Mouse (Mus musculus): ENCODE results near the gene Ngly1. TPM values are rescaled to one million over a fixed set of nuclear protein-coding genes. Genes with fewer than 3 reads are reported as not detected.

Gene Ngly1
- total RNA-seq, 1 experiment = 6.9 TPM

- Histone ChIP-seq H3K9ac (ENCODE audit: insufficient read depth, low read depth, low read length, poor library complexity, severe bottlenecking) (no peak overlapping the region), H3K27ac (ENCODE audit: insufficient read depth, low read depth, low read length, poor library complexity, severe bottlenecking) (no peak overlapping the region), H3K4me1 (ENCODE audit: control insufficient read depth in 2 of 2, insufficient read depth in 2 of 2, low read length in 2 of 2, poor library complexity in 1 of 2) (peaks cover 5 to 11% of the 10 kb centered on the region in 2 experiments), H3K36me3 (ENCODE audit: control insufficient read depth, insufficient read depth, low read length, poor library complexity, severe bottlenecking) (no peaks in the 10 kb centered on the region), H3K9me3 (ENCODE audit: control insufficient read depth, insufficient read depth, low read depth, low read length) (no peaks in the 10 kb centered on the region), H3K4me3 (ENCODE audit: insufficient read depth in 1 of 2, low read depth in 1 of 2, low read length in 2 of 2, poor library complexity in 1 of 2, severe bottlenecking in 1 of 2) (no peak overlapping the region)
- in situ Hi-C loops (cut with MboI; ENCODE audit: low sequenced_read_pairs in 2 of 2, unreplicated experiment in 2 of 2) = no loop called here
- TF ChIP-seq CHD2 (IDR thresholded peaks at IDR 0.05; ENCODE audit: low read depth, low read length) (no peak), ZC3H11A (IDR thresholded peaks at IDR 0.05; ENCODE audit: borderline replicate concordance, low read depth, low read length) (no peak), MAFK (IDR thresholded peaks at IDR 0.05; ENCODE audit: insufficient read depth, low read depth, low read length) (no peak), ZNF384 (IDR thresholded peaks at IDR 0.05; ENCODE audit: low read depth, low read length) (no peak), HCFC1 (IDR thresholded peaks at IDR 0.05; ENCODE audit: borderline replicate concordance, insufficient read depth, low read length) (no peak)
- no peak for DNase-seq (ENCODE audit: low read depth, low spot score)
These were observed 64.9 kb downstream of the Ngly1 start for GRCm38 (mm10) chr14:16313936-16314521.

GRCm38 (mm10) chr14:16314842-16315241, 65.8 kb downstream of the Ngly1 start:
- H3K4me1 ChIP-seq (ENCODE audit: control insufficient read depth in 2 of 2, insufficient read depth in 2 of 2, low read length in 2 of 2, poor library complexity in 1 of 2) = peaks cover 5 to 11% of the 10 kb centered on the region in 2 experiments
- no peak overlapping the region for H3K9ac ChIP-seq (ENCODE audit: insufficient read depth, low read depth, low read length, poor library complexity, severe bottlenecking)
- no peak overlapping the region for H3K27ac ChIP-seq (ENCODE audit: insufficient read depth, low read depth, low read length, poor library complexity, severe bottlenecking)
- no peaks in the 10 kb centered on the region for H3K36me3 ChIP-seq (ENCODE audit: control insufficient read depth, insufficient read depth, low read length, poor library complexity, severe bottlenecking)
- TF ChIP-seq CHD2 (IDR thresholded peaks at IDR 0.05; ENCODE audit: low read depth, low read length) (no peak), ZC3H11A (IDR thresholded peaks at IDR 0.05; ENCODE audit: borderline replicate concordance, low read depth, low read length) (no peak), HCFC1 (IDR thresholded peaks at IDR 0.05; ENCODE audit: borderline replicate concordance, insufficient read depth, low read length) (no peak), ZNF384 (IDR thresholded peaks at IDR 0.05; ENCODE audit: low read depth, low read length) (no peak), MAFK (IDR thresholded peaks at IDR 0.05; ENCODE audit: insufficient read depth, low read depth, low read length) (no peak)
- in situ Hi-C loops (cut with MboI; ENCODE audit: low sequenced_read_pairs in 2 of 2, unreplicated experiment in 2 of 2) = no loop called here
- no peak overlapping the region for H3K4me3 ChIP-seq (ENCODE audit: insufficient read depth in 1 of 2, low read depth in 1 of 2, low read length in 2 of 2, poor library complexity in 1 of 2, severe bottlenecking in 1 of 2)
- no peaks in the 10 kb centered on the region for H3K9me3 ChIP-seq (ENCODE audit: control insufficient read depth, insufficient read depth, low read depth, low read length)
- DNase-seq (ENCODE audit: low read depth, low spot score) = no peak

- Histone ChIP-seq H3K9me3 (ENCODE audit: control insufficient read depth, insufficient read depth, low read depth, low read length) (no peaks in the 10 kb centered on the region), H3K9ac (ENCODE audit: insufficient read depth, low read depth, low read length, poor library complexity, severe bottlenecking) (no peak overlapping the region), H3K4me1 (ENCODE audit: control insufficient read depth in 2 of 2, insufficient read depth in 2 of 2, low read length in 2 of 2, poor library complexity in 1 of 2) (peaks cover 5 to 11% of the 10 kb centered on the region in 2 experiments), H3K27ac (ENCODE audit: insufficient read depth, low read depth, low read length, poor library complexity, severe bottlenecking) (no peak overlapping the region), H3K4me3 (ENCODE audit: insufficient read depth in 1 of 2, low read depth in 1 of 2, low read length in 2 of 2, poor library complexity in 1 of 2, severe bottlenecking in 1 of 2) (no peak overlapping the region), H3K36me3 (ENCODE audit: control insufficient read depth, insufficient read depth, low read length, poor library complexity, severe bottlenecking) (no peaks in the 10 kb centered on the region)
- no peak for DNase-seq (ENCODE audit: low read depth, low spot score)
- in situ Hi-C loops (cut with MboI; ENCODE audit: low sequenced_read_pairs in 2 of 2, unreplicated experiment in 2 of 2) = no loop called here
- no peak for TF ChIP-seq ZC3H11A (IDR thresholded peaks at IDR 0.05; ENCODE audit: borderline replicate concordance, low read depth, low read length)
- no peak for TF ChIP-seq MAFK (IDR thresholded peaks at IDR 0.05; ENCODE audit: insufficient read depth, low read depth, low read length)
- TF ChIP-seq HCFC1 (IDR thresholded peaks at IDR 0.05; ENCODE audit: borderline replicate concordance, insufficient read depth, low read length) = no peak
These were observed 67.6 kb downstream of the Ngly1 start for GRCm38 (mm10) chr14:16316715-16317114.

- H3K27ac ChIP-seq (ENCODE audit: insufficient read depth, low read depth, low read length, poor library complexity, severe bottlenecking) = no peak overlapping the region
- H3K9me3 ChIP-seq (ENCODE audit: control insufficient read depth, insufficient read depth, low read depth, low read length) = no peaks in the 10 kb centered on the region
- no peak overlapping the region for H3K4me3 ChIP-seq (ENCODE audit: insufficient read depth in 1 of 2, low read depth in 1 of 2, low read length in 2 of 2, poor library complexity in 1 of 2, severe bottlenecking in 1 of 2)
- DNase-seq (ENCODE audit: low read depth, low spot score) = no peak
- no peak overlapping the region for H3K9ac ChIP-seq (ENCODE audit: insufficient read depth, low read depth, low read length, poor library complexity, severe bottlenecking)
- TF ChIP-seq MAFK (IDR thresholded peaks at IDR 0.05; ENCODE audit: insufficient read depth, low read depth, low read length) (no peak), ZNF384 (IDR thresholded peaks at IDR 0.05; ENCODE audit: low read depth, low read length) (no peak), HCFC1 (IDR thresholded peaks at IDR 0.05; ENCODE audit: borderline replicate concordance, insufficient read depth, low read length) (no peak), ZC3H11A (IDR thresholded peaks at IDR 0.05; ENCODE audit: borderline replicate concordance, low read depth, low read length) (no peak), CHD2 (IDR thresholded peaks at IDR 0.05; ENCODE audit: low read depth, low read length) (no peak)
- in situ Hi-C loops (cut with MboI; ENCODE audit: low sequenced_read_pairs in 2 of 2, unreplicated experiment in 2 of 2) = no loop called here
- peaks cover 0 to 2% of the 10 kb centered on the region in 2 experiments; a peak in 1 of 4 replicates for H3K4me1 ChIP-seq (ENCODE audit: control insufficient read depth in 2 of 2, insufficient read depth in 2 of 2, low read length in 2 of 2, poor library complexity in 1 of 2)
- no peaks in the 10 kb centered on the region for H3K36me3 ChIP-seq (ENCODE audit: control insufficient read depth, insufficient read depth, low read length, poor library complexity, severe bottlenecking)
These were observed 70.7 kb downstream of the Ngly1 start for GRCm38 (mm10) chr14:16319818-16320217.
